Mouse (Mus musculus) neural tube, embryonic 13.5 days (tissue): Measurements from ENCODE around the gene Eya4. TPM values are rescaled to one million over a fixed set of nuclear protein-coding genes. Genes with fewer than 3 reads are reported as not detected.

ENCODE experiments used
- ATAC-seq: fragments of 200-750 bp; cut with Nextera tagmentation; 2 replicates; pipeline ENCODE4 v1.8.0; 2017; ENCODE audit warnings: low read depth, mild to moderate bottlenecking, moderate TSS enrichment, moderate library complexity
- H3K27ac ChIP-seq: fragments of 300-500 bp; sonication (generic); replicated peaks from 2 replicates; pipeline ENCODE4 v1.5.1; 2015; ENCODE audit warnings: moderate library complexity, mild to moderate bottlenecking, inconsistent platforms
- H3K27me3 ChIP-seq: fragments of 300-500 bp; sonication (generic); 2 replicates; pipeline ENCODE4 v1.6.1; 2015; ENCODE audit warnings: mild to moderate bottlenecking, inconsistent platforms
- H3K36me3 ChIP-seq: fragments of 300-500 bp; sonication (generic); 2 replicates; pipeline ENCODE4 v1.6.1; 2015; ENCODE audit warnings: mild to moderate bottlenecking, inconsistent platforms
- H3K4me1 ChIP-seq: fragments of 300-500 bp; sonication (generic); replicated peaks from 2 replicates; pipeline ENCODE4 v1.6.1; 2015; ENCODE audit warnings: inconsistent platforms
- H3K4me2 ChIP-seq: fragments of 300-500 bp; sonication (generic); 2 replicates; pipeline ENCODE4 v1.6.1; 2015; ENCODE audit warnings: inconsistent platforms, mild to moderate bottlenecking, moderate library complexity
- H3K4me3 ChIP-seq: fragments of 300-500 bp; sonication (generic); 2 replicates; pipeline ENCODE4 v1.5.1; 2015; ENCODE audit warnings: mild to moderate bottlenecking, inconsistent platforms
- H3K9ac ChIP-seq: fragments of 300-500 bp; sonication (generic); 2 replicates; pipeline ENCODE4 v1.6.1; 2015; ENCODE audit warnings: moderate library complexity, mild to moderate bottlenecking, inconsistent platforms
- H3K9me3 ChIP-seq: fragments of 300-500 bp; sonication (generic); 2 replicates; pipeline ENCODE4 v1.6.1; 2016; ENCODE audit warnings: inconsistent platforms
- WGBS: fragments of 180-500 bp; shearing (Covaris S2); methylation state at CpG from one replicate; pipeline ENCODE4 v1.1.7; 2015; 5-methylcytosine and 5-hydroxymethylcytosine counted together
- polyA plus RNA-seq: library from polyadenylated mRNA; unstranded; fragments of >200 nt; fragmentation: Nextera tagmentation; extraction: Ambion mirVana; gene quantifications from 2 replicates; pipeline ENCODE4 v1.2.1, GENCODE M21; 2015

Eya4 gene
- polyA plus RNA-seq, result 0.75 and 0.76 TPM in 2 replicates

GRCm38 (mm10) chr10:23350011-23350911, at the start of gene Eya4:
Gene Eya4 (minus strand): TSS chr10:23350786.
- H3K36me3 ChIP-seq, result no peaks in the 10 kb centered on the region
- under 1% methylated on average over 75 of the region's 79 CpGs for WGBS
- peak; percentile 92 for ATAC-seq
- H3K4me1 ChIP-seq, result peaks cover 26% of the 10 kb centered on the region
- peaks cover 49% of the 10 kb centered on the region for H3K27me3 ChIP-seq
- no peaks in the 10 kb centered on the region for H3K9me3 ChIP-seq
- H3K9ac ChIP-seq, result peak within 1 kb of the TSS; percentile 71
- no peak within 1 kb of the TSS for H3K27ac ChIP-seq
- H3K4me2 ChIP-seq, result peak within 1 kb of the TSS; percentile 88
- peak within 1 kb of the TSS; percentile 61 for H3K4me3 ChIP-seq

GRCm38 (mm10) chr10:23395399-23395798, 44.8 kb upstream of the Eya4 start:
- H3K27me3 ChIP-seq, result no peaks in the 10 kb centered on the region
- H3K9me3 ChIP-seq, result no peaks in the 10 kb centered on the region
- no peak overlapping the region for H3K4me3 ChIP-seq
- no peak for ATAC-seq
- no peak overlapping the region for H3K4me2 ChIP-seq
- no peak overlapping the region for H3K9ac ChIP-seq
- H3K27ac ChIP-seq, result no peak overlapping the region
- no peaks in the 10 kb centered on the region for H3K36me3 ChIP-seq
- WGBS, result 86% methylated on average over 3 of the region's 3 CpGs
- H3K4me1 ChIP-seq, result no peaks in the 10 kb centered on the region

- H3K4me1 ChIP-seq, result no peaks in the 10 kb centered on the region
- no peak overlapping the region for H3K4me2 ChIP-seq
- no peaks in the 10 kb centered on the region for H3K27me3 ChIP-seq
- no peak overlapping the region for H3K27ac ChIP-seq
- H3K4me3 ChIP-seq, result no peak overlapping the region
- H3K36me3 ChIP-seq, result no peaks in the 10 kb centered on the region
- no peak overlapping the region for H3K9ac ChIP-seq
- no peaks in the 10 kb centered on the region for H3K9me3 ChIP-seq
- WGBS, result 85% methylated on average over 11 of the region's 11 CpGs
- ATAC-seq, result no peak
These were observed 44.1 kb upstream of the Eya4 start for GRCm38 (mm10) chr10:23394556-23395245.

- Histone ChIP-seq H3K4me1 (no peaks in the 10 kb centered on the region), H3K9me3 (no peaks in the 10 kb centered on the region), H3K27me3 (no peaks in the 10 kb centered on the region), H3K36me3 (no peaks in the 10 kb centered on the region), H3K27ac (no peak overlapping the region), H3K9ac (no peak overlapping the region), H3K4me2 (no peak overlapping the region), H3K4me3 (no peak overlapping the region)
- 35% methylated on average over 6 of the region's 6 CpGs for whole genome bisulfite sequencing
- no peak for ATAC-seq
These were observed 43.6 kb upstream of the Eya4 start for GRCm38 (mm10) chr10:23394152-23394551.

GRCm38 (mm10) chr10:23363866-23364265, 13.3 kb upstream of the Eya4 start:
- 88% methylated on average over 6 of the region's 6 CpGs for WGBS
- H3K27ac ChIP-seq, result no peak overlapping the region
- H3K4me1 ChIP-seq, result no peaks in the 10 kb centered on the region
- H3K9me3 ChIP-seq, result no peaks in the 10 kb centered on the region
- H3K27me3 ChIP-seq, result no peaks in the 10 kb centered on the region
- H3K4me2 ChIP-seq, result no peak overlapping the region
- no peak for ATAC-seq
- no peaks in the 10 kb centered on the region for H3K36me3 ChIP-seq
- H3K9ac ChIP-seq, result no peak overlapping the region
- H3K4me3 ChIP-seq, result no peak overlapping the region

GRCm38 (mm10) chr10:23349392-23350010, 1.1 kb downstream of the Eya4 start:
- Histone ChIP-seq H3K9me3 (no peaks in the 10 kb centered on the region), H3K9ac (peak overlapping the region; percentile 71), H3K4me3 (peak overlapping the region; percentile 61), H3K4me1 (peaks cover 26% of the 10 kb centered on the region), H3K27me3 (peaks cover 49% of the 10 kb centered on the region), H3K27ac (no peak overlapping the region), H3K4me2 (peak overlapping the region; percentile 88), H3K36me3 (no peaks in the 10 kb centered on the region)
- WGBS, result under 1% methylated on average over 30 of the region's 33 CpGs
- ATAC-seq, result peak; percentile 55

GRCm38 (mm10) chr10:23348893-23349391, 1.6 kb downstream of the Eya4 start:
- H3K36me3 ChIP-seq, result no peaks in the 10 kb centered on the region
- WGBS, result 1% methylated on average over 22 of the region's 22 CpGs
- peak overlapping the region; percentile 88 for H3K4me2 ChIP-seq
- no peak overlapping the region for H3K27ac ChIP-seq
- H3K9me3 ChIP-seq, result no peaks in the 10 kb centered on the region
- peak overlapping the region; percentile 71 for H3K9ac ChIP-seq
- peak overlapping the region; percentile 61 for H3K4me3 ChIP-seq
- H3K4me1 ChIP-seq, result peaks cover 26% of the 10 kb centered on the region
- peak; percentile 14 for ATAC-seq
- peaks cover 49% of the 10 kb centered on the region for H3K27me3 ChIP-seq

GRCm38 (mm10) chr10:23348101-23348892, 2.3 kb downstream of the Eya4 start:
- no peaks in the 10 kb centered on the region for H3K9me3 ChIP-seq
- peaks cover 49% of the 10 kb centered on the region for H3K27me3 ChIP-seq
- H3K9ac ChIP-seq, result peak overlapping the region; percentile 71; the same call in 1 of the 2 replicates
- H3K4me3 ChIP-seq, result peak overlapping the region; percentile 61
- H3K4me1 ChIP-seq, result peaks cover 26% of the 10 kb centered on the region
- peak overlapping the region; percentile 88 for H3K4me2 ChIP-seq
- WGBS, result 1% methylated on average over 34 of the region's 34 CpGs
- ATAC-seq, result no peak
- H3K27ac ChIP-seq, result no peak overlapping the region
- H3K36me3 ChIP-seq, result no peaks in the 10 kb centered on the region

GRCm38 (mm10) chr10:23337250-23337649, 13.3 kb downstream of the Eya4 start:
- Histone ChIP-seq H3K4me1 (no peaks in the 10 kb centered on the region), H3K9me3 (no peaks in the 10 kb centered on the region), H3K27me3 (no peaks in the 10 kb centered on the region), H3K4me2 (no peak overlapping the region), H3K4me3 (no peak overlapping the region), H3K27ac (no peak overlapping the region), H3K9ac (no peak overlapping the region), H3K36me3 (no peaks in the 10 kb centered on the region)
- ATAC-seq, result no peak
- 71% methylated on average over 1 of the region's 1 CpGs for WGBS

- Histone ChIP-seq H3K4me3 (no peak overlapping the region), H3K27ac (no peak overlapping the region), H3K27me3 (no peaks in the 10 kb centered on the region), H3K9ac (no peak overlapping the region), H3K9me3 (no peaks in the 10 kb centered on the region), H3K36me3 (no peaks in the 10 kb centered on the region), H3K4me2 (no peak overlapping the region), H3K4me1 (no peaks in the 10 kb centered on the region)
- 75% methylated on average over 5 of the region's 5 CpGs for WGBS
- ATAC-seq, result no peak
These were observed 17.8 kb downstream of the Eya4 start for GRCm38 (mm10) chr10:23332768-23333167.

- H3K4me1 ChIP-seq, result no peaks in the 10 kb centered on the region
- H3K9ac ChIP-seq, result no peak overlapping the region
- no peaks in the 10 kb centered on the region for H3K36me3 ChIP-seq
- H3K27me3 ChIP-seq, result no peaks in the 10 kb centered on the region
- H3K4me3 ChIP-seq, result no peak overlapping the region
- WGBS, result 89% methylated on average over 6 of the region's 6 CpGs
- no peak for ATAC-seq
- H3K4me2 ChIP-seq, result no peak overlapping the region
- no peak overlapping the region for H3K27ac ChIP-seq
- H3K9me3 ChIP-seq, result no peaks in the 10 kb centered on the region
These were observed 22.9 kb downstream of the Eya4 start for GRCm38 (mm10) chr10:23327651-23328050.
